Mouse (Mus musculus) forelimb bud, embryonic 11.5 days (tissue): Measurements from ENCODE around the gene Stk25.

ENCODE experiments used
- DNase-seq: peaks from one replicate; pipeline ENCODE4 v3.0.0-alpha.2; 2012; ENCODE audit warnings: low read depth, low spot score

Stk25 gene

DNA sequence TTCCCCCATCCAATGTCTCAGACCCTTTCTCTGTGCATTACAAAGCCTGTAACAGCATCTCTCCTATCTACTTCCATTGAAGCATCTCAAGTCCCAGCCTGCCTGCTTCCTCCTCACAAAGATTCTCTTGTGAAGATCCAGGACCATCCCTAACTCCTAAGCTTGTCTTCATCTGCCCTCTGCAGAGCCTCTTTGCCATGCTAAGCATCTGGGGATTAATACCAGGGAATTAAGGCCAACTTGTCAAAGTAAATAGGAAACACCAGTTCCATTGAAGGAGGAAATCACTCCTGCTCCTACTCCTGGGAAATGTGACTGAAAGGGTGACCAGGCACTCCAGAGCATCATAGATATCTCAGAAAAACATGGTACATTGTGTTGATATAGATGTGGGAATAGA is 11.5 kb upstream of the Stk25 start:
- no peak for DNase-seq

DNA sequence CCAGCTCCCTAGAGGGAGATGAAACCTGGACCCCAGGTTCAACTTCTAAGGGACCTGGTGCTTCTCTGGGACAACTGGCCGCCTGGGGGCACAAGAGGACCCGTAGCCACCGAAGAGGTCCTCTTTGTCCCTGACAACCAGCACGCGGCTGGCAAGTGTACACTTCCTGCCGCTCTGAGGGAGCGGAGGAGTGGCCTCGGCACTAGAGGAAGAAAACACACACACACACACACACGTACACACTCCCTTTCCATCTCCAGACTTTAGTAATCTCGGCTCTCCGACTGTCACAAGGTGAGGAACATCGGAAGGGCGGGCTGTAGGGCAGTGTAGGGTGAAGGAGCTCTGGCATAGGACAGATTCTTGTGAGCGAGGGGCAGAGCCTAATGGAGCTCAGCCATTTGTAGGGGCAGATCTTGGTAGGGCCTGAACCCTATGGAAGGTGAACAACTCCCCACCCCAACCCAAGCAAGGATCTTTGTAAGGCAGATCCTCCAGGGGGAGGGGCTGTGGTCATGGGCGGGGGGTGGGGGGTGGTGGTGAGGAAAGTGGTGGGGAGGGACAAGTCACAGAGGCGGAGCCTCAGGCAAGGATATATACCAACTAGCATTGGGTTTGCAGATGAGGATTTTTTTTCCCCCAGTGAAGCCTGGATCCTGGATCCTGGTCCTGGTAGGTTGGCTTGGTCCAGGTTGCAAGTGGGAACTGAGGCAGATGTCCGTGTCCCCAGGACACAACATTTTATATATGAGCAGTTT is 10.5 kb upstream of the Stk25 start:
- peak; percentile 77 for DNase-seq

- DNase-seq, result peak; percentile 23
Measured at GRCm38 (mm10) chr1:93667760-93668400, 9.4 kb upstream of the Stk25 start.

- DNase-seq, result no peak
Measured at GRCm38 (mm10) chr1:93657025-93657360, 1.5 kb downstream of the Stk25 start.

DNA sequence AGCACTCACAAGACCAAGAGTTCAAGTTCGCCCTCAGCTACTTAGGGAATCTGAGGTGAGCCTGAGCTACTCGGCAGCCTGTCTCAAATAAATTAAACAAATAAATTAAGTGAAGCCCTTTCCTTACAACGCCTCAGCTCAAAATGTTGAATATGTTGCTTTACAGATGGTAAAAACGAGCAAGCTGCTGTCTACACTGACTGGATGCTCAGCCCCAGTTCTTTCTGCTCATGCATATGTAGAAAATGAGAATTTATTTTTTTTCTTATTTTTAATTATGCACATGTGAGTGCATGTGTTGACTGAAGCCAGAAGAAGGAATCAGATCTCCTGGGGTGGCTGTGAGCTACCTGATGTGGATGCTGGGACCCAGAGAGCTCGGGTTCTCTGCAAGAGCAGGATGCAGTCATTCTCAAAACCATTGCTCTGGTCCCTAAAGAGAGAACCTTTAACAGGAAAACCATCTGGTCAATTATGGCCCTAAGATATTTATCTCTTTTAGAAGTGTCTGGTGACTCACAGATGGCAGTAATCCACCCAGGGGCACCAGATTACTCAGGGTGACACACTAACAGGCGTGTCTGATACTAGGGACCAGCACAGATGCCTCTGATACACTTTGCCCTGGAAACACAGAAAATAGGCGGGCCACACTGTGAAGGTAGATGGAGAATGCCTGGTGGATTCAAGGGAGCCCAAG is 2.0 kb downstream of the Stk25 start:
- no peak for DNase-seq

DNA sequence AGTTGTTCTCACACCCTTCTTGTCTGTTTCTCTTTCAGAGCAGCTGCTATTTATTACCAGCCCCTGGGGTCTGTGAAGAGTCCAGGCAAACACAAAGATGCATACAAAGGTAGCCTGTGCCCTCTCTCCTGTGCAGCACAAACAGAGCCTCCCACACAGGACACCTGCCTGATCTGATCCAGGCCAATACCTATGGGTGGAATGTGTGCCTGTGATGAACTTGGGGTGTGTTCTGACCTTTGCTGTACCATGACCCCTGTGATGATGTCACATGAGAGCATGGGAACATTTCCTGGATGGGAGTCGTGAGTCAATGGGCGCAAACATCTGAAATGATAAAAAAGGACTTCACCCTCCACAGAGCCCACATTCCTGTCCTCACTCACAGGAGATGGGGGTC is 3.7 kb downstream of the Stk25 start:
- DNase-seq, result no peak

- DNase-seq, result no peak
Measured at GRCm38 (mm10) chr1:93654275-93654674, 4.2 kb downstream of the Stk25 start.

DNA sequence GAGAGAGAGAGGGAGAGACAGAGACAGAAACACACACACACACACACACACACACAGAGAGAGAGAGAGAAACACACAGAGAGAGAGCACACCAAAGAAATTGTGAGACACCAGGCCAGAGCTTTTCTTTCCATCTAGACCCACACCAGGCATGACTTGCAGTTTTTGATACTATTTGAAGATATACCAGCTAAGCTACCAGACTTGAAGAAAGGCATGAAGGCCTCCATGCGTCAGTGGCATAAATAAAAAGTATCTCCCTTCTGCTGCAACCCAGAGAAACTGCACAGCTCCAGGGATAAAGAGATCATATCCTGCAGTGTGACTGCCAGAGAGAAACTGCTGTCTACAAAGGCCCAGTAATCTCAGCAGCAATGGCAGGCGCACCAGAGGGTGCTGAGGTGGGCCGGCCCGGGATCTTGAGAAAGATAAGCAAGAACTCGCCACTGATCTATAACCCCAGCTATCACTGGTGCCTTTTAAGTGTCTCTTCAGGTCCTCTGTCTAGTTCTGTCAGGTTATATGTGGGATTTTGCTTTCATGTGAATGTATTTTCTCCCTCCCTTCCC is 8.8 kb downstream of the Stk25 start:
- no peak for DNase-seq

DNA sequence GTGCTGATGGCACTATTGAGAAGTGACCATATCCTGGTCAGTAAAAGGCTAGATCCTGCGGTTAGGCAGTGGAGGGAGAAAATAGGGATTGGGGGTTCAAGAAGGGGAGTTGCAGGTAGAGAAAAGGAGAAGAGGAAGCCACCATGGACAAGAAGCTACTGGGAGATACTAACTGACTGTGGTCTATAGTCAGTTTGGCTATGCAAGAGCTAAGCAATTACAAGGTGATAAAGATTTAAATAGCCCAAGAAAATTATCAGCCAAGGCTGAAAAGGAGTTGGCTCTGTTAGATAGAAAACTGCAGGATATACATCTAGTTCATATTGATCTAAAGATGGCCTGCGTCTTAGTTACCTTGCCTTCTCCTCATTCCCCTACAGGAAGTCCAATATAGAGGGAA is 15.8 kb downstream of the Stk25 start:
- no peak for DNase-seq

GRCm38 (mm10) chr1:93641978-93642377 is 16.5 kb downstream of the Stk25 start:
- no peak for DNase-seq

- DNase-seq, result no peak
Measured at GRCm38 (mm10) chr1:93636211-93636897, 22.1 kb downstream of the Stk25 start.

GRCm38 (mm10) chr1:93635580-93636192 is 22.8 kb downstream of the Stk25 start:
- DNase-seq, result peak; percentile 99

GRCm38 (mm10) chr1:93635091-93635579 is 23.3 kb downstream of the Stk25 start:
- no peak for DNase-seq

GRCm38 (mm10) chr1:93634481-93634891 is 24.0 kb downstream of the Stk25 start:
- DNase-seq, result no peak

DNA sequence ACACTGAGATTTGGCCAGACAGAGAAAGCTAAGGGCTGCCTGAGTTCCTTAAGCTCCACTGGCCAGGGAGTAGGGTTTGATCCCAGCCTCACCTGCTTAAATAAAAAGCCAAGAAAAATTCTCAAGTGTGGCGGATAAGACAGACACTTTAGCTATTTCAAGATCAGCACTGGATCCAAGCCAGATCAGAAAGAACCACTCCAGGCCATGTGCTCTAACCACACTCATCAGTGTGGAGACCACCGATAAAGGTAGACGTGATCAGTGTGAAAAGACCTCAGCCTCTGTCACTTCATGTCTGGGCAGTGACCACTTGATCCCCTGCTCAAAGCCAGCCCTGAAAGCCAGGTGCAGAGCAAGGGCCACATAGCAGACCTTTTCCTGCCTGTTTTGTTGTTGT is 25.7 kb downstream of the Stk25 start:
- DNase-seq, result no peak

- no peak for DNase-seq
Measured at GRCm38 (mm10) chr1:93630796-93631195, 27.7 kb downstream of the Stk25 start.

DNA sequence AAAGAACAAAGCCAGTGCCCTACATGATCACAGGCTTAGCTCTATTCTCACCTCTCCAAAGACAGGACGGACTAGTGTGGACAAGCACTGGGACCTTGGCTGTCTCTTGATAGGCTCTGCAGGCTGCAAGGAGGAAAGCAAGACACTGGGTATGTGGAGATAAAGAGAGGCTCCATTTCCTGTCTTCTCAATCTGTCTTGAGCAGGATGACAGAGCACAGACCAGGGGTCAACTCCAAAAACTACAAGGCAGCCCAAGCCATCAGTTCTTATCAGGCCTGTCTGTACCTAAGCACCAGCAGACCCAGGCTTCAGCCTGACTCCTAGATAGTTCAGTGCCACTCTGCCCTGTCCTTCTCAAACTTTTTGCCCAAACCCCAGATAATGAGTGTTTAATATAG is 34.0 kb downstream of the Stk25 start:
- no peak for DNase-seq

GRCm38 (mm10) chr1:93618948-93619347 is 39.5 kb downstream of the Stk25 start:
- no peak for DNase-seq

GRCm38 (mm10) chr1:93618059-93618748 is 40.3 kb downstream of the Stk25 start:
- peak; percentile 84 for DNase-seq

GRCm38 (mm10) chr1:93609762-93610161 is 48.7 kb downstream of the Stk25 start:
- DNase-seq, result no peak
